Mouse (Mus musculus) erythroblast, embryonic 14.5 days (primary cell): ENCODE measurements around the gene Ankrd44. TPM values are rescaled to one million over a fixed set of nuclear protein-coding genes. Genes with fewer than 3 reads are reported as not detected.

Experiments used
- H3K27me3 ChIP-seq: 2 replicates; pipeline ENCODE4 v1.6.1; 2012; ENCODE audit warnings: inconsistent platforms; ENCODE audit not compliant: control insufficient read depth
- H3K36me3 ChIP-seq: 2 replicates; pipeline ENCODE4 v1.6.1; 2012; ENCODE audit warnings: mild to moderate bottlenecking, inconsistent platforms; ENCODE audit not compliant: control insufficient read depth
- H3K4me1 ChIP-seq: 2 replicates; pipeline ENCODE4 v1.6.1; 2012; ENCODE audit warnings: inconsistent platforms; ENCODE audit not compliant: control insufficient read depth
- H3K4me3 ChIP-seq: replicated peaks from 2 replicates; pipeline ENCODE3; 2012; ENCODE audit warnings: moderate library complexity, mild to moderate bottlenecking, inconsistent platforms
- H3K9me3 ChIP-seq: 2 replicates; pipeline ENCODE4 v1.6.1; 2012; ENCODE audit warnings: low read length, inconsistent platforms, mixed read lengths; ENCODE audit not compliant: control insufficient read depth
- GATA1 ChIP-seq: IDR thresholded peaks from 2 replicates; pipeline ENCODE4 v1.6.1; 2012; ENCODE audit warnings: low read length, inconsistent platforms, mixed read lengths
- TAL1 ChIP-seq: IDR thresholded peaks from 3 replicates; pipeline ENCODE4 v1.6.1; 2012; ENCODE audit warnings: low read length, inconsistent platforms, mixed read lengths
- polyA plus RNA-seq: library from polyadenylated mRNA; stranded (reverse); fragments of >175 nt; gene quantifications from 2 replicates; pipeline ENCODE4 v1.2.3, GENCODE M21; 2012

Ankrd44 gene
- polyA plus RNA-seq, 1 experiment, result 0.03 TPM

- no peak for TF ChIP-seq GATA1
- TF ChIP-seq TAL1, result no peak
- Histone ChIP-seq H3K4me3 (no peak overlapping the region), H3K4me1 (no peaks in the 10 kb centered on the region), H3K9me3 (no peaks in the 10 kb centered on the region), H3K27me3 (no peaks in the 10 kb centered on the region), H3K36me3 (no peaks in the 10 kb centered on the region)
Measured at GRCm38 (mm10) chr1:54846346-54847000, 79.7 kb downstream of the Ankrd44 start.

DNA sequence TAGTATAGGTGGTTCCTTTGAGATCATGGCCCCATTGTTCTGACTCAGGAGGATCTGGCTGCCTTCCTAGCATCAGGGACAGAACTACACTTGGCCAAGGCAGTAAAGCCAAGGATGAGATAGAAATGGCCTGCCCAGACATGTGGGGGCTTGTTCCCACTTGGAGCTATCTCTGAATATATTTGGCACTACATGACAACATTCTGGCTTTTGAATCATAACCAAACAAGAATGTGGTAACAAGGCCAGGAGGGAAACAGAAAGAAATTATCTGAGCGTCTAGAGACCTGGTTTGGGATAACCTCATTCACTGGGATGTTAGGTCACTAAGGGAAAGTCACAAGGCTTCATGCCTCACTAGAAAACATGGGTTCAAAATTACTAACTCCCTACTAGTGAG is 81.8 kb downstream of the Ankrd44 start:
- H3K27me3 ChIP-seq, result no peaks in the 10 kb centered on the region
- H3K4me1 ChIP-seq, result no peaks in the 10 kb centered on the region
- no peaks in the 10 kb centered on the region for H3K9me3 ChIP-seq
- H3K36me3 ChIP-seq, result no peaks in the 10 kb centered on the region
- no peak for TF ChIP-seq GATA1
- TF ChIP-seq TAL1, result no peak
- no peak overlapping the region for H3K4me3 ChIP-seq

DNA sequence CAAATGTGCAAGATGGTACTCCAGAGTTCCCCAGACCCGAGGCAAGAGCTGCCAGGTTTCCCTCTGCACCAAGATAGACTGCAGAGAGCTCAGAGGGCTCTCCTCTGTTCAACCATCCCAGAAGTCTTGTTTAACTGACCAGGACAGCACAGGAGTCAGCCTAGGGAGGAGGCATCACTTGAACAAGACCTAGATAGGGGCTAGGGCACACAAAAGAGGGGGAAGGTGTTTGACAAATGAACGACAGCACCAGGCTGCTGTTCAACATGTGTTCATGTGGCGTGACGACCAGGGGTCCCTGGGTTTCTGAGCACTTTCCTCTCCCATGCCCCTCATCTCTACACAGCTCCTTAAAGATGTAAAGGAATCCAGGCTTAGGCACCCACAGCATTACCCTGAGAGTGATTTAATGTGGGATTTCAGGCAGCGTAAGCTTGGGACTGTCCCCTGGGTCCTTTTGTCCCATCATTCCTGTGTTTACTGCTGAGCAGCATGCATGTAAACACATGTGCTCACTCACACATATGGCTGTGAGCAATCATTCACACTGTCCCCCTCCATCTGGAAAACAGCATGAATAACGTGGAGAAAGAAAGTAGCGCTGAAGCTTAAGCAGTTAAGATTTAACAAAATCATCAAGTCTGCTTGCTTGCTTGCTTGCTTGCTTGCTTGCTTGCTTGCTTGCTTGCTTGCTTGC is 83.3 kb downstream of the Ankrd44 start:
- Histone ChIP-seq H3K9me3 (no peaks in the 10 kb centered on the region), H3K36me3 (no peaks in the 10 kb centered on the region), H3K4me1 (no peaks in the 10 kb centered on the region), H3K27me3 (no peaks in the 10 kb centered on the region), H3K4me3 (no peak overlapping the region)
- TF ChIP-seq TAL1 (no peak), GATA1 (no peak)

- H3K9me3 ChIP-seq, result no peaks in the 10 kb centered on the region
- H3K36me3 ChIP-seq, result no peaks in the 10 kb centered on the region
- no peaks in the 10 kb centered on the region for H3K27me3 ChIP-seq
- H3K4me3 ChIP-seq, result no peak overlapping the region
- TF ChIP-seq TAL1, result no peak
- no peak for TF ChIP-seq GATA1
- no peaks in the 10 kb centered on the region for H3K4me1 ChIP-seq
Measured at GRCm38 (mm10) chr1:54841788-54842187, 84.4 kb downstream of the Ankrd44 start.

DNA sequence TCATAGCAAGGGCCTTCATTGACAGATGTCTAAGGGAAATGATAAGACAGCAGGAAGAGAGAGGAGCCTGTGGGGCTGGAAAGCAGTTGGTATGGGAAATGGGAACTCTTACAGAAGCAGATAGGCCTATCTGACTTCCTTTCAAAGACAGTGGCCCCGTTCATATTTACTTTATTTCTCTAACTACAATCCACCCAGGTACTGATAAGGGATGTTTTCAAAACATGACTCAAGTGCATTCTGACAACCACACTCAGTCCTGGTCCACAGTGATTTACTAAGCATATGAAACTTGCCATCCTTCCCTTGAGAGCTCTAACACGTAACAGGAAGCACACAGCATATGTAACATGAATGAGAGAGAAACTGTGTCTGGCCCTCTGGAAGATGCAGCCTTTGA is 86.1 kb downstream of the Ankrd44 start:
- no peak overlapping the region for H3K4me3 ChIP-seq
- H3K4me1 ChIP-seq, result no peaks in the 10 kb centered on the region
- no peaks in the 10 kb centered on the region for H3K27me3 ChIP-seq
- no peak for TF ChIP-seq GATA1
- no peak for TF ChIP-seq TAL1
- H3K36me3 ChIP-seq, result no peaks in the 10 kb centered on the region
- H3K9me3 ChIP-seq, result no peaks in the 10 kb centered on the region

- H3K9me3 ChIP-seq, result no peaks in the 10 kb centered on the region
- no peaks in the 10 kb centered on the region for H3K4me1 ChIP-seq
- no peak overlapping the region for H3K4me3 ChIP-seq
- H3K27me3 ChIP-seq, result no peaks in the 10 kb centered on the region
- H3K36me3 ChIP-seq, result no peaks in the 10 kb centered on the region
- no peak for TF ChIP-seq GATA1
- TF ChIP-seq TAL1, result no peak
Measured at GRCm38 (mm10) chr1:54838486-54838805, 87.7 kb downstream of the Ankrd44 start.

GRCm38 (mm10) chr1:54837721-54838485 is 88.3 kb downstream of the Ankrd44 start:
- Histone ChIP-seq H3K27me3 (no peaks in the 10 kb centered on the region), H3K9me3 (no peaks in the 10 kb centered on the region), H3K4me1 (no peaks in the 10 kb centered on the region), H3K4me3 (no peak overlapping the region), H3K36me3 (no peaks in the 10 kb centered on the region)
- TF ChIP-seq GATA1, result no peak
- no peak for TF ChIP-seq TAL1

DNA sequence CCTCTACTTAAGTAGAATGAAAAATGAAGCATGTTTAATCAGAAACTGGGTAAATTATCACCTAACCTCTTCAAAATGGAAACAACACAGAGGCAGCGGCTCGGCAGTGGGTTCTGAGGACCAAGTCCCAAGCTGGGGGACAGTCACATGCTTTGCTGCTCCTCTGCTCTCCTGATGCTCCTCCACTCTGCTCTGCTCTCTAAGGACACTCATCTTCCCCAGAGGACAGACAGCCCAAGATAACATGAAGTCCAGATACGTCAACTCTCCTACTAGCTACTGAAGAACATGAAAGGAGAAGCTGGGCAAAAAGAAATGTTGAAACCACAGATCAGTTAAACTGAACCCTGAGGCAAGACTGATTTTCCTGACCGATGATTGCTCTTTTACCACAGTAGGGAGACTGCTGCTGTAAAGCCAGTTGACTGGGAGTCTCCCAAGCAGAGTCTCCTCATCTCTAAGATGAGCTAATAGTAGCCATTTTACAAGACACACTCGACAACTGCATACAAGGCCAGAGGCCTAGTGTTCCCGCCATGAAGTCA is 90.5 kb downstream of the Ankrd44 start:
- no peaks in the 10 kb centered on the region for H3K4me1 ChIP-seq
- TF ChIP-seq GATA1 (no peak), TAL1 (no peak)
- H3K36me3 ChIP-seq, result no peaks in the 10 kb centered on the region
- H3K4me3 ChIP-seq, result no peak overlapping the region
- H3K9me3 ChIP-seq, result no peaks in the 10 kb centered on the region
- no peaks in the 10 kb centered on the region for H3K27me3 ChIP-seq

GRCm38 (mm10) chr1:54833221-54833620 is 93.0 kb downstream of the Ankrd44 start:
- no peak overlapping the region for H3K4me3 ChIP-seq
- no peaks in the 10 kb centered on the region for H3K36me3 ChIP-seq
- no peaks in the 10 kb centered on the region for H3K27me3 ChIP-seq
- H3K4me1 ChIP-seq, result no peaks in the 10 kb centered on the region
- TF ChIP-seq GATA1, result no peak
- TF ChIP-seq TAL1, result no peak
- no peaks in the 10 kb centered on the region for H3K9me3 ChIP-seq
